ENCODE assay signal across 9 mouse cellular contexts in genomic region chr10:79754856-79755516, GRCm38 (mm10). TPM values are rescaled to one million over a fixed set of nuclear protein-coding genes. Genes with fewer than 3 reads are reported as not detected.
DNase-seq lines count a peak whose midpoint lies in the region; ATAC-seq and TF ChIP-seq lines count a peak whose summit lies in the region.
"Had no signal": no experiment of that assay in that cellular context is flagged by ENCODE, and none has a peak within 500 bp of the region (broad histone marks: within the 10 kb centered on the region; RNA-seq: fewer than 3 reads in every experiment).

Fgf22 (plus strand) TSS chr10:79755076.

- H3K79me2 ChIP-seq in liver, adult 2 months (ENCODE audit: control insufficient read depth, insufficient read depth, low read length): no peaks in the 10 kb centered on the region

- no peak within 1 kb of the TSS for H3K27ac ChIP-seq in ES-E14 (ENCODE audit: insufficient read depth, low read depth, low read length, poor library complexity, severe bottlenecking)
- H3K27ac ChIP-seq in heart, embryonic 15.5 days: no peak within 1 kb of the TSS
- no peak within 1 kb of the TSS for H3K27ac ChIP-seq in kidney, embryonic 16.5 days (ENCODE audit: low read length)
- no peak within 1 kb of the TSS for H3K27ac ChIP-seq in liver, adult 2 months (replicated peaks; ENCODE audit: insufficient read depth, low read depth, low read length)
- no peak within 1 kb of the TSS for H3K27ac ChIP-seq in midbrain, embryonic 14.5 days (replicated peaks; ENCODE audit: low read depth, low read length)
- no peak within 1 kb of the TSS for H3K27ac ChIP-seq in stomach, postnatal 0 days (replicated peaks)
- H3K27ac ChIP-seq: macrophage had no signal

- no peaks in the 10 kb centered on the region for H3K27me3 ChIP-seq in heart, embryonic 15.5 days
- no peaks in the 10 kb centered on the region for H3K27me3 ChIP-seq in kidney, embryonic 16.5 days (ENCODE audit: insufficient read depth, low read length)
- H3K27me3 ChIP-seq in liver, adult 2 months (ENCODE audit: control insufficient read depth, insufficient read depth, low read length): no peaks in the 10 kb centered on the region
- no peaks in the 10 kb centered on the region for H3K27me3 ChIP-seq in midbrain, embryonic 14.5 days (ENCODE audit: control insufficient read depth, insufficient read depth, low read length)
- no peaks in the 10 kb centered on the region for H3K27me3 ChIP-seq in stomach, postnatal 0 days (ENCODE audit: control insufficient read depth, insufficient read depth, low read length)

- in situ Hi-C loops in ES-E14 (cut with MboI; ENCODE audit: low sequenced_read_pairs in 2 of 2, unreplicated experiment in 2 of 2): no loop called here

- peak within 1 kb of the TSS; percentile 76 for H3K4me2 ChIP-seq in heart, embryonic 15.5 days
- peak within 1 kb of the TSS; percentile 70 for H3K4me2 ChIP-seq in kidney, embryonic 16.5 days (replicated peaks; ENCODE audit: low read depth, low read length)
- H3K4me2 ChIP-seq in midbrain, embryonic 14.5 days (ENCODE audit: low read length): peak within 1 kb of the TSS; percentile 69
- peak within 1 kb of the TSS; percentile 52 for H3K4me2 ChIP-seq in stomach, postnatal 0 days (replicated peaks; ENCODE audit: low read depth)

- peak; percentile 80 for ATAC-seq in erythroid progenitor cell, adult 5-6 weeks (replicated peaks; ENCODE audit: low FRiP score, poor library complexity, severe bottlenecking)
- ATAC-seq in heart, embryonic 15.5 days (replicated peaks; ENCODE audit: insufficient number of reproducible peaks, insufficient read depth, low FRiP score, low read depth): peak; percentile 71
- peak; percentile 91 for ATAC-seq in kidney, embryonic 16.5 days (ENCODE audit: low FRiP score, low TSS enrichment)
- peak; percentile 82 for ATAC-seq in midbrain, embryonic 14.5 days (ENCODE audit: low FRiP score, low TSS enrichment)
- peak; percentile 65; the same call in 1 of the 2 replicates for ATAC-seq in stomach, postnatal 0 days (ENCODE audit: low FRiP score, low TSS enrichment)

- H3K36me3 ChIP-seq in ES-E14 (ENCODE audit: control insufficient read depth, insufficient read depth, low read length, poor library complexity, severe bottlenecking): peaks cover 17% of the 10 kb centered on the region
- peaks cover 22% of the 10 kb centered on the region for H3K36me3 ChIP-seq in heart, embryonic 15.5 days
- H3K36me3 ChIP-seq in kidney, embryonic 16.5 days (ENCODE audit: insufficient read depth, low read length): peaks cover 33% of the 10 kb centered on the region
- 0 out of 2 replicates have a peak, but pooled peaks cover 2% of the 10 kb centered on the region for H3K36me3 ChIP-seq in liver, adult 2 months (ENCODE audit: control insufficient read depth, insufficient read depth, low read length)
- peaks cover 37% of the 10 kb centered on the region for H3K36me3 ChIP-seq in midbrain, embryonic 14.5 days (ENCODE audit: control insufficient read depth, insufficient read depth, low read length)
- H3K36me3 ChIP-seq in stomach, postnatal 0 days (ENCODE audit: control insufficient read depth, insufficient read depth, low read length): peaks cover 15% of the 10 kb centered on the region; the same call in 1 of the 2 replicates

- peak within 1 kb of the TSS; percentile 57 to 80 for H3K4me3 ChIP-seq in ES-E14 (ENCODE audit: insufficient read depth in 1 of 2, low read depth in 1 of 2, low read length in 2 of 2, poor library complexity in 1 of 2, severe bottlenecking in 1 of 2)
- H3K4me3 ChIP-seq in heart, embryonic 15.5 days: peak within 1 kb of the TSS; percentile 40
- H3K4me3 ChIP-seq in kidney, embryonic 16.5 days (ENCODE audit: low read length): peak within 1 kb of the TSS; percentile 38
- H3K4me3 ChIP-seq in liver, adult 2 months (ENCODE audit: insufficient read depth, low read depth, low read length): no peak within 1 kb of the TSS
- peak within 1 kb of the TSS; percentile 39 for H3K4me3 ChIP-seq in midbrain, embryonic 14.5 days (replicated peaks; ENCODE audit: low read depth, low read length)
- peak within 1 kb of the TSS; percentile 27 for H3K4me3 ChIP-seq in stomach, postnatal 0 days (ENCODE audit: low read depth, low read length)

- 1% methylated on average over 36 of the region's 36 CpGs for WGBS in heart, embryonic 15.5 days
- WGBS in kidney, embryonic 16.5 days: 4% methylated on average over 36 of the region's 36 CpGs
- 7% methylated on average over 36 of the region's 36 CpGs for WGBS in liver, adult 2 months
- WGBS in midbrain, embryonic 14.5 days: under 1% methylated on average over 36 of the region's 36 CpGs
- 2% methylated on average over 31 of the region's 36 CpGs for WGBS in stomach, postnatal 0 days

- no peak for TF ChIP-seq EP300 in stomach, postnatal 0 days (optimal IDR thresholded peaks at IDR 0.05)

- H3K9ac ChIP-seq in ES-E14 (ENCODE audit: insufficient read depth, low read depth, low read length, poor library complexity, severe bottlenecking): peak within 1 kb of the TSS; percentile 16; the same call in 1 of the 2 replicates
- peak within 1 kb of the TSS; percentile 49 for H3K9ac ChIP-seq in heart, embryonic 15.5 days
- peak within 1 kb of the TSS; percentile 54; the same call in 1 of the 2 replicates for H3K9ac ChIP-seq in kidney, embryonic 16.5 days (replicated peaks; ENCODE audit: low read length)
- no peak within 1 kb of the TSS; the same call in 1 of the 2 replicates for H3K9ac ChIP-seq in liver, adult 2 months (ENCODE audit: low read depth, low read length)
- H3K9ac ChIP-seq in midbrain, embryonic 14.5 days (replicated peaks; ENCODE audit: low read length): peak within 1 kb of the TSS; percentile 51; the same call in 1 of the 2 replicates
- peak within 1 kb of the TSS; percentile 8; the same call in 1 of the 2 replicates for H3K9ac ChIP-seq in stomach, postnatal 0 days (ENCODE audit: low read length)

- no peak for TF ChIP-seq CTCF in liver, adult 2 months (IDR thresholded peaks at IDR 0.05; ENCODE audit: low read depth, low read length)
- no peak for TF ChIP-seq CTCF in stomach, postnatal 0 days (IDR thresholded peaks at IDR 0.05; ENCODE audit: low read depth)

- DNase-seq in ES-E14 (ENCODE audit: low read depth, low spot score): peak; percentile 72
- peak; percentile 49 for DNase-seq in c-Kit-positive CD71-positive TER-119-positive erythroid progenitor cells, embryonic 14.5 days (ENCODE audit: low spot score)
- peak; percentile 26 for DNase-seq in liver, adult 2 months (ENCODE audit: extremely low read depth, low read depth, low spot score)
- peak; percentile 86 for DNase-seq in midbrain, embryonic 14.5 days
- DNase-seq in stomach, postnatal 0 days (ENCODE audit: low spot score): peak; percentile 78

- H3K9me3 ChIP-seq in ES-E14 (ENCODE audit: control insufficient read depth, insufficient read depth, low read depth, low read length): no peaks in the 10 kb centered on the region
- H3K9me3 ChIP-seq in heart, embryonic 15.5 days (replicated peaks): no peaks in the 10 kb centered on the region
- no peaks in the 10 kb centered on the region for H3K9me3 ChIP-seq in kidney, embryonic 16.5 days (ENCODE audit: low read length)
- H3K9me3 ChIP-seq in midbrain, embryonic 14.5 days (ENCODE audit: control insufficient read depth, low read length): no peaks in the 10 kb centered on the region
- H3K9me3 ChIP-seq in stomach, postnatal 0 days (ENCODE audit: control insufficient read depth, low read length): no peaks in the 10 kb centered on the region

- no peak for TF ChIP-seq POLR2A in liver, adult 2 months (IDR thresholded peaks at IDR 0.05; ENCODE audit: extremely low read depth, insufficient read depth, low read length)

- peaks cover 2 to 7% of the 10 kb centered on the region in 2 experiments; a peak in 2 of 4 replicates for H3K4me1 ChIP-seq in ES-E14 (ENCODE audit: control insufficient read depth in 2 of 2, insufficient read depth in 2 of 2, low read length in 2 of 2, poor library complexity in 1 of 2)
- H3K4me1 ChIP-seq in heart, embryonic 15.5 days (replicated peaks): peaks cover 8% of the 10 kb centered on the region
- peaks cover 5% of the 10 kb centered on the region for H3K4me1 ChIP-seq in kidney, embryonic 16.5 days (ENCODE audit: insufficient read depth, low read length)
- no peaks in the 10 kb centered on the region for H3K4me1 ChIP-seq in liver, adult 2 months (ENCODE audit: control insufficient read depth, insufficient read depth, low read length)
- 0 out of 2 replicates have a peak, but pooled peaks cover 3% of the 10 kb centered on the region for H3K4me1 ChIP-seq in midbrain, embryonic 14.5 days (ENCODE audit: control insufficient read depth, insufficient read depth, low read length)
- no peaks in the 10 kb centered on the region for H3K4me1 ChIP-seq in stomach, postnatal 0 days (replicated peaks; ENCODE audit: control insufficient read depth, insufficient read depth)

TF ChIP-seq in ES-E14, 5 proteins besides CTCF, POLR2A, EP300 and RAD21:
- TF ChIP-seq CHD2 (IDR thresholded peaks at IDR 0.05; ENCODE audit: low read depth, low read length) (no peak), ZNF384 (IDR thresholded peaks at IDR 0.05; ENCODE audit: low read depth, low read length) (no peak), ZC3H11A (IDR thresholded peaks at IDR 0.05; ENCODE audit: borderline replicate concordance, low read depth, low read length) (no peak), HCFC1 (IDR thresholded peaks at IDR 0.05; ENCODE audit: borderline replicate concordance, insufficient read depth, low read length) (no peak), MAFK (IDR thresholded peaks at IDR 0.05; ENCODE audit: insufficient read depth, low read depth, low read length) (no peak)

RNA-seq across cellular contexts. Expression of gene Fgf22, which starts in this region (rescaled TPM):
- 1.5 and 1.9 TPM in 2 replicates for total RNA-seq in ES-E14 (2012; rRNA removed)
- not detected in 2 replicates for total RNA-seq in erythroid progenitor cell, adult 5-6 weeks (2015; ENCODE audit: low replicate concordance)
- not detected in 2 replicates for total RNA-seq in erythroid progenitor cell, adult 5-6 weeks (2017; ENCODE audit: low replicate concordance)
- polyA plus RNA-seq in heart, embryonic 15.5 days (2015; fragmentation: Nextera tagmentation; extraction: Ambion mirVana): 0.06 and 0.16 TPM in 2 replicates
- 0.14 and 0.39 TPM in 2 replicates for polyA plus RNA-seq in kidney, embryonic 16.5 days (2015; fragmentation: Nextera tagmentation; extraction: Ambion mirVana)
- total RNA-seq in liver, adult 2 months (2014; rRNA removed): not detected in 2 replicates
- not detected in 2 replicates for polyA plus RNA-seq in liver, adult 2 months (2012; rRNA removed)
- 0.87 and 1.0 TPM in 2 replicates for polyA plus RNA-seq in midbrain, embryonic 14.5 days (2014; fragmentation: Nextera tagmentation; extraction: Ambion mirVana)
- 13.5 and 14.9 TPM in 2 replicates for polyA plus RNA-seq in stomach, postnatal 0 days (2015; fragmentation: Nextera tagmentation; extraction: Ambion mirVana)
- polyA plus RNA-seq: macrophage had no signal

Comparison
In these comparisons a context has a peak if more than half of its experiments do, and no peak if none do; other contexts are left out.
1. Peak in ATAC-seq in erythroid progenitor cell, adult 5-6 weeks; RNA of the gene not detected or under 1 TPM.
2. Peak in ATAC-seq, H3K4me3 ChIP-seq, H3K9ac ChIP-seq and H3K4me2 ChIP-seq in heart, embryonic 15.5 days; RNA of the gene not detected or under 1 TPM.
3. Peak in ATAC-seq, H3K4me3 ChIP-seq, H3K9ac ChIP-seq and H3K4me2 ChIP-seq in kidney, embryonic 16.5 days; RNA of the gene not detected or under 1 TPM.
4. Peak in DNase-seq in liver, adult 2 months; RNA of the gene not detected or under 1 TPM.
5. DNase-seq: peak in every context shown above with its lines; median percentile 86 in midbrain, embryonic 14.5 days; 78 in stomach, postnatal 0 days; 72 in ES-E14; 49 in c-Kit-positive CD71-positive TER-119-positive erythroid progenitor cells, embryonic 14.5 days; 26 in liver, adult 2 months.